Mouse (Mus musculus) hindbrain, embryonic 14.5 days (tissue): ENCODE data around the gene Gatad1. TPM values are rescaled to one million over a fixed set of nuclear protein-coding genes. Genes with fewer than 3 reads are reported as not detected.

ENCODE experiments used
- ATAC-seq: fragments of 200-750 bp; cut with Nextera tagmentation; 2 replicates; pipeline ENCODE4 v1.8.0; 2017; ENCODE audit warnings: moderate number of reproducible peaks, mild to moderate bottlenecking, moderate TSS enrichment, moderate library complexity; ENCODE audit not compliant: low FRiP score
- DNase-seq: peaks from one replicate; pipeline ENCODE4 v3.0.0-alpha.2; 2015; ENCODE audit warnings: low spot score
- H3K27ac ChIP-seq: fragments of 300-500 bp; sonication (generic); 2 replicates; pipeline ENCODE4 v1.5.1; 2014; ENCODE audit warnings: mild to moderate bottlenecking, moderate library complexity
- H3K27me3 ChIP-seq: fragments of 300-500 bp; sonication (generic); 2 replicates; pipeline ENCODE4 v1.6.1; 2014; ENCODE audit warnings: mild to moderate bottlenecking, low read length, mixed read lengths; ENCODE audit not compliant: control insufficient read depth, insufficient read depth
- H3K36me3 ChIP-seq: fragments of 300-500 bp; sonication (generic); replicated peaks from 2 replicates; pipeline ENCODE4 v1.6.1; 2014; ENCODE audit not compliant: control insufficient read depth, insufficient read depth
- H3K4me1 ChIP-seq: fragments of 300-500 bp; sonication (generic); replicated peaks from 2 replicates; pipeline ENCODE4 v1.6.1; 2014; ENCODE audit warnings: antibody characterized with exemption, low read length, mixed read lengths; ENCODE audit not compliant: control insufficient read depth, insufficient read depth
- H3K4me2 ChIP-seq: fragments of 300-500 bp; sonication (generic); replicated peaks from 2 replicates; pipeline ENCODE4 v1.6.1; 2014; ENCODE audit warnings: mild to moderate bottlenecking, moderate library complexity
- H3K4me3 ChIP-seq: fragments of 300-500 bp; sonication (generic); replicated peaks from 2 replicates; pipeline ENCODE4 v1.5.1; 2014; ENCODE audit warnings: mild to moderate bottlenecking, low read length
- H3K9ac ChIP-seq: fragments of 300-500 bp; sonication (generic); 2 replicates; pipeline ENCODE4 v1.6.1; 2014
- H3K9me3 ChIP-seq: fragments of 300-500 bp; sonication (generic); 2 replicates; pipeline ENCODE4 v1.6.1; 2016; ENCODE audit warnings: low read length; ENCODE audit not compliant: control insufficient read depth
- WGBS: fragments of 180-500 bp; shearing (Covaris S2); extraction: QIAGEN DNeasy Blood & Tissue Kit; methylation state at CpG from one replicate; pipeline ENCODE4 v1.1.7; 2014; 5-methylcytosine and 5-hydroxymethylcytosine counted together
- polyA plus RNA-seq: library from polyadenylated mRNA; unstranded; fragments of >200 nt; fragmentation: Nextera tagmentation; extraction: Ambion mirVana; gene quantifications from 2 replicates; pipeline ENCODE4 v1.2.1, GENCODE M21; 2014

The Gatad1 gene
- polyA plus RNA-seq: 77.4 and 81.5 TPM in 2 replicates

GRCm38 (mm10) chr5:3657085-3657484, at the start of gene Gatad1:
Gatad1 (minus strand) TSS chr5:3657185.
- WGBS: 79% methylated on average over 5 of the region's 5 CpGs
- Histone ChIP-seq H3K36me3 (no peaks in the 10 kb centered on the region), H3K27me3 (no peaks in the 10 kb centered on the region), H3K4me2 (no peak within 1 kb of the TSS), H3K4me1 (no peaks in the 10 kb centered on the region), H3K4me3 (no peak within 1 kb of the TSS), H3K9me3 (no peaks in the 10 kb centered on the region), H3K27ac (no peak within 1 kb of the TSS), H3K9ac (no peak within 1 kb of the TSS)
- ATAC-seq: no peak
- no peak for DNase-seq

- Histone ChIP-seq H3K36me3 (peaks cover 64% of the 10 kb centered on the region), H3K4me1 (no peaks in the 10 kb centered on the region), H3K4me3 (no peak overlapping the region), H3K4me2 (no peak overlapping the region), H3K9me3 (no peaks in the 10 kb centered on the region), H3K27me3 (no peaks in the 10 kb centered on the region), H3K27ac (no peak overlapping the region), H3K9ac (no peak overlapping the region)
- no peak for DNase-seq
- WGBS: 64% methylated on average over 4 of the region's 4 CpGs
- no peak for ATAC-seq
Observed at GRCm38 (mm10) chr5:3702180-3702579, 45.2 kb upstream of the Gatad1 start.

GRCm38 (mm10) chr5:3700025-3700424, 43.0 kb upstream of the Gatad1 start:
- H3K4me1 ChIP-seq: no peaks in the 10 kb centered on the region
- H3K9ac ChIP-seq: no peak overlapping the region
- DNase-seq: no peak
- H3K27ac ChIP-seq: no peak overlapping the region
- H3K9me3 ChIP-seq: no peaks in the 10 kb centered on the region
- 96% methylated on average over 5 of the region's 5 CpGs for WGBS
- H3K4me2 ChIP-seq: no peak overlapping the region
- no peak for ATAC-seq
- peaks cover 71% of the 10 kb centered on the region for H3K36me3 ChIP-seq
- H3K4me3 ChIP-seq: no peak overlapping the region
- no peaks in the 10 kb centered on the region for H3K27me3 ChIP-seq

GRCm38 (mm10) chr5:3696031-3696430, 39.0 kb upstream of the Gatad1 start:
- ATAC-seq (no peak), DNase-seq (no peak)
- no peaks in the 10 kb centered on the region for H3K9me3 ChIP-seq
- H3K27ac ChIP-seq: no peak overlapping the region
- no peak overlapping the region for H3K4me2 ChIP-seq
- H3K9ac ChIP-seq: no peak overlapping the region
- H3K4me3 ChIP-seq: no peak overlapping the region
- no peaks in the 10 kb centered on the region for H3K4me1 ChIP-seq
- H3K36me3 ChIP-seq: peaks cover 83% of the 10 kb centered on the region
- WGBS: 92% methylated on average over 3 of the region's 3 CpGs
- no peaks in the 10 kb centered on the region for H3K27me3 ChIP-seq

- DNase-seq: no peak
- H3K9ac ChIP-seq: no peak overlapping the region
- H3K36me3 ChIP-seq: peaks cover 75% of the 10 kb centered on the region
- no peak overlapping the region for H3K4me3 ChIP-seq
- H3K27me3 ChIP-seq: no peaks in the 10 kb centered on the region
- H3K9me3 ChIP-seq: no peaks in the 10 kb centered on the region
- H3K4me1 ChIP-seq: no peaks in the 10 kb centered on the region
- no peak overlapping the region for H3K4me2 ChIP-seq
- H3K27ac ChIP-seq: no peak overlapping the region
- ATAC-seq: no peak
- WGBS: 89% methylated on average over 4 of the region's 4 CpGs
Observed at GRCm38 (mm10) chr5:3695191-3695590, 38.2 kb upstream of the Gatad1 start.

GRCm38 (mm10) chr5:3692956-3693355, 36.0 kb upstream of the Gatad1 start:
- no peaks in the 10 kb centered on the region for H3K27me3 ChIP-seq
- H3K4me3 ChIP-seq: no peak overlapping the region
- no peak overlapping the region for H3K27ac ChIP-seq
- H3K4me2 ChIP-seq: no peak overlapping the region
- no peak overlapping the region for H3K9ac ChIP-seq
- ATAC-seq (no peak), DNase-seq (no peak)
- H3K36me3 ChIP-seq: peaks cover 78% of the 10 kb centered on the region
- no peaks in the 10 kb centered on the region for H3K9me3 ChIP-seq
- WGBS: 93% methylated on average over 9 of the region's 9 CpGs
- H3K4me1 ChIP-seq: no peaks in the 10 kb centered on the region

- H3K9ac ChIP-seq: no peak overlapping the region
- ATAC-seq: no peak
- H3K27ac ChIP-seq: no peak overlapping the region
- WGBS: 94% methylated on average over 3 of the region's 3 CpGs
- H3K9me3 ChIP-seq: no peaks in the 10 kb centered on the region
- no peaks in the 10 kb centered on the region for H3K4me1 ChIP-seq
- H3K36me3 ChIP-seq: peaks cover 69% of the 10 kb centered on the region
- DNase-seq: no peak
- no peak overlapping the region for H3K4me3 ChIP-seq
- no peak overlapping the region for H3K4me2 ChIP-seq
- H3K27me3 ChIP-seq: no peaks in the 10 kb centered on the region
Observed at GRCm38 (mm10) chr5:3691283-3691682, 34.3 kb upstream of the Gatad1 start.

- DNase-seq (no peak), ATAC-seq (no peak)
- no peak overlapping the region for H3K9ac ChIP-seq
- no peak overlapping the region for H3K27ac ChIP-seq
- peaks cover 42% of the 10 kb centered on the region for H3K36me3 ChIP-seq
- no peaks in the 10 kb centered on the region for H3K9me3 ChIP-seq
- H3K4me2 ChIP-seq: no peak overlapping the region
- no peaks in the 10 kb centered on the region for H3K4me1 ChIP-seq
- WGBS: 93% methylated on average over 8 of the region's 8 CpGs
- no peaks in the 10 kb centered on the region for H3K27me3 ChIP-seq
- H3K4me3 ChIP-seq: no peak overlapping the region
Observed at GRCm38 (mm10) chr5:3688298-3688697, 31.3 kb upstream of the Gatad1 start.

- no peaks in the 10 kb centered on the region for H3K4me1 ChIP-seq
- H3K36me3 ChIP-seq: no peaks in the 10 kb centered on the region
- DNase-seq (no peak), ATAC-seq (no peak)
- no peaks in the 10 kb centered on the region for H3K27me3 ChIP-seq
- no peak overlapping the region for H3K9ac ChIP-seq
- no peak overlapping the region for H3K4me2 ChIP-seq
- H3K4me3 ChIP-seq: no peak overlapping the region
- H3K27ac ChIP-seq: no peak overlapping the region
- 96% methylated on average over 6 of the region's 6 CpGs for WGBS
- no peaks in the 10 kb centered on the region for H3K9me3 ChIP-seq
Observed at GRCm38 (mm10) chr5:3669938-3670554, 13.1 kb upstream of the Gatad1 start.

- ATAC-seq (no peak), DNase-seq (no peak)
- H3K27ac ChIP-seq: no peak overlapping the region
- no peaks in the 10 kb centered on the region for H3K9me3 ChIP-seq
- H3K9ac ChIP-seq: no peak overlapping the region
- H3K4me2 ChIP-seq: no peak overlapping the region
- 92% methylated on average over 12 of the region's 12 CpGs for WGBS
- H3K36me3 ChIP-seq: no peaks in the 10 kb centered on the region
- no peaks in the 10 kb centered on the region for H3K27me3 ChIP-seq
- no peaks in the 10 kb centered on the region for H3K4me1 ChIP-seq
- no peak overlapping the region for H3K4me3 ChIP-seq
Observed at GRCm38 (mm10) chr5:3666585-3666984, 9.6 kb upstream of the Gatad1 start.
